Mouse (Mus musculus) G1E (cell line): ENCODE data around the gene Tll1.

Source experiments
- CTCF ChIP-seq: IDR thresholded peaks from 2 replicates; pipeline ENCODE4 v1.5.1; 2012; ENCODE audit warnings: low read depth, low read length, inconsistent platforms, mixed read lengths
- GATA1 ChIP-seq: IDR thresholded peaks from 2 replicates; pipeline ENCODE4 v1.6.1; 2012; ENCODE audit warnings: borderline replicate concordance, low read length, inconsistent platforms, mixed read lengths
- POLR2AphosphoS5 ChIP-seq: IDR thresholded peaks from 2 replicates; pipeline ENCODE4 v1.6.1; 2012; ENCODE audit warnings: low read depth, low read length, inconsistent platforms; ENCODE audit not compliant: insufficient replicate concordance

DNA sequence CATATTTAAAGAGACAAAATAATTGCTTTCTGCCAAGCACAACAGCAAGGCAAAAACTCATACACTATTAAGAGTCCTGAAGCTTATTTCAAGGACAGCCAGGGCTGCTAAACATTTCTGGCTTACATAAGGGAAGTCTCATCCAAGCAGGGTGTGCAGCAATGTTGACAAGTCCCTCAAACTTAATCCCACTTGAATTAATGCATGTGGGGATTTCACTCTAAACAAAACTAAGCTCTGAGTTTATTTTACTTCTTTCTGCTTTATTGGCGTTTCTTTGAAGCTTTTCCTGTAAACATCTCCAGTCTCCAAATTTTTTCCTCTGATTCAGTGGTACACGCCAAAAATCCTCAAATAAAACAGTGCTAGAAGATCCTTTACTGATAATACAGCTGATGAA lies 146.2 kb downstream of the Tll1 start:
- TF ChIP-seq CTCF, result no peak
- TF ChIP-seq POLR2AphosphoS5, result no peak
- no peak for TF ChIP-seq GATA1
